Mouse (Mus musculus) limb, embryonic 15.5 days (tissue): ENCODE results near the gene Cltrn. TPM values are rescaled to one million over a fixed set of nuclear protein-coding genes. Genes with fewer than 3 reads are reported as not detected.

Experiments
- ATAC-seq: fragments of 200-750 bp; cut with Nextera tagmentation; 2 replicates; pipeline ENCODE4 v1.8.0; 2017; ENCODE audit warnings: low read depth, moderate TSS enrichment; ENCODE audit not compliant: insufficient number of reproducible peaks, low FRiP score, low TSS enrichment
- H3K27ac ChIP-seq: fragments of 300-500 bp; sonication (generic); 2 replicates; pipeline ENCODE4 v1.5.1; 2015; ENCODE audit warnings: moderate library complexity, mild to moderate bottlenecking, inconsistent platforms
- H3K27me3 ChIP-seq: fragments of 300-500 bp; sonication (generic); 2 replicates; pipeline ENCODE4 v1.6.1; 2015; ENCODE audit warnings: inconsistent platforms
- H3K36me3 ChIP-seq: fragments of 300-500 bp; sonication (generic); 2 replicates; pipeline ENCODE4 v1.6.1; 2015; ENCODE audit warnings: inconsistent platforms
- H3K4me1 ChIP-seq: fragments of 300-500 bp; sonication (generic); 2 replicates; pipeline ENCODE4 v1.6.1; 2015; ENCODE audit warnings: inconsistent platforms
- H3K4me2 ChIP-seq: fragments of 300-500 bp; sonication (generic); 2 replicates; pipeline ENCODE4 v1.6.1; 2015; ENCODE audit warnings: mild to moderate bottlenecking, inconsistent platforms
- H3K4me3 ChIP-seq: fragments of 300-500 bp; sonication (generic); 2 replicates; pipeline ENCODE4 v1.5.1; 2015; ENCODE audit warnings: mild to moderate bottlenecking, inconsistent platforms
- H3K9ac ChIP-seq: fragments of 300-500 bp; sonication (generic); 2 replicates; pipeline ENCODE4 v1.6.1; 2015; ENCODE audit warnings: inconsistent platforms
- H3K9me3 ChIP-seq: fragments of 300-500 bp; sonication (generic); 2 replicates; pipeline ENCODE4 v1.6.1; 2016; ENCODE audit warnings: inconsistent platforms
- WGBS: fragments of 180-500 bp; shearing (Covaris S2); methylation state at CpG from one replicate; pipeline ENCODE4 v1.1.7; 2015; 5-methylcytosine and 5-hydroxymethylcytosine counted together
- polyA plus RNA-seq: library from polyadenylated mRNA; unstranded; fragments of >200 nt; fragmentation: Nextera tagmentation; extraction: Ambion mirVana; gene quantifications from 2 replicates; pipeline ENCODE4 v1.2.1, GENCODE M21; 2015

Gene Cltrn
- polyA plus RNA-seq = 0.19 TPM in 1 of 2 replicates, not detected in the other

GRCm38 (mm10) chrX:164088582-164088981, at the start of gene Cltrn:
Gene Cltrn, plus strand, starts transcription at chrX:164088830.
- Histone ChIP-seq H3K4me2 (no peak within 1 kb of the TSS), H3K9ac (no peak within 1 kb of the TSS), H3K27me3 (no peaks in the 10 kb centered on the region; the same call in 1 of the 2 replicates), H3K27ac (no peak within 1 kb of the TSS), H3K36me3 (no peaks in the 10 kb centered on the region), H3K4me3 (no peak within 1 kb of the TSS), H3K4me1 (no peaks in the 10 kb centered on the region), H3K9me3 (no peaks in the 10 kb centered on the region)
- ATAC-seq = no peak
- WGBS = 81% methylated on average over 4 of the region's 4 CpGs

- H3K4me1 ChIP-seq = no peaks in the 10 kb centered on the region
- no peak overlapping the region for H3K4me3 ChIP-seq
- H3K9me3 ChIP-seq = no peaks in the 10 kb centered on the region
- H3K9ac ChIP-seq = no peak overlapping the region
- no peak overlapping the region for H3K4me2 ChIP-seq
- no peak for ATAC-seq
- peaks cover 3% of the 10 kb centered on the region; the same call in 1 of the 2 replicates for H3K27me3 ChIP-seq
- no peak overlapping the region for H3K27ac ChIP-seq
- no peaks in the 10 kb centered on the region for H3K36me3 ChIP-seq
- WGBS = 47% methylated on average over 2 of the region's 2 CpGs
These were observed 49.7 kb upstream of the Cltrn start for GRCm38 (mm10) chrX:164038882-164039281.

- no peak overlapping the region for H3K9ac ChIP-seq
- no peak for ATAC-seq
- peaks cover 3% of the 10 kb centered on the region; the same call in 1 of the 2 replicates for H3K27me3 ChIP-seq
- H3K27ac ChIP-seq = no peak overlapping the region
- no peak overlapping the region for H3K4me2 ChIP-seq
- H3K9me3 ChIP-seq = no peaks in the 10 kb centered on the region
- no peak overlapping the region for H3K4me3 ChIP-seq
- no peaks in the 10 kb centered on the region for H3K4me1 ChIP-seq
- WGBS = 60% methylated on average over 13 of the region's 13 CpGs
- H3K36me3 ChIP-seq = no peaks in the 10 kb centered on the region
These were observed 46.6 kb upstream of the Cltrn start for GRCm38 (mm10) chrX:164042069-164042468.

GRCm38 (mm10) chrX:164046736-164047135, 41.9 kb upstream of the Cltrn start:
- no peak for ATAC-seq
- Histone ChIP-seq H3K9ac (no peak overlapping the region), H3K27ac (no peak overlapping the region), H3K4me1 (no peaks in the 10 kb centered on the region), H3K27me3 (no peaks in the 10 kb centered on the region), H3K36me3 (no peaks in the 10 kb centered on the region), H3K4me3 (no peak overlapping the region), H3K9me3 (no peaks in the 10 kb centered on the region), H3K4me2 (no peak overlapping the region)
- WGBS = 68% methylated on average over 2 of the region's 2 CpGs

GRCm38 (mm10) chrX:164055726-164056125, 32.9 kb upstream of the Cltrn start:
- H3K4me2 ChIP-seq = no peak overlapping the region
- no peak overlapping the region for H3K4me3 ChIP-seq
- H3K27me3 ChIP-seq = peaks cover 3% of the 10 kb centered on the region; the same call in 1 of the 2 replicates
- 87% methylated on average over 4 of the region's 4 CpGs for whole genome bisulfite sequencing
- no peak overlapping the region for H3K27ac ChIP-seq
- H3K36me3 ChIP-seq = no peaks in the 10 kb centered on the region
- H3K4me1 ChIP-seq = no peaks in the 10 kb centered on the region
- no peaks in the 10 kb centered on the region for H3K9me3 ChIP-seq
- no peak for ATAC-seq
- no peak overlapping the region for H3K9ac ChIP-seq

GRCm38 (mm10) chrX:164058523-164058922, 30.1 kb upstream of the Cltrn start:
- no peaks in the 10 kb centered on the region for H3K36me3 ChIP-seq
- no peak for ATAC-seq
- H3K4me1 ChIP-seq = no peaks in the 10 kb centered on the region
- 82% methylated on average over 3 of the region's 3 CpGs for WGBS
- H3K27me3 ChIP-seq = peaks cover 3% of the 10 kb centered on the region; the same call in 1 of the 2 replicates
- H3K27ac ChIP-seq = no peak overlapping the region
- no peak overlapping the region for H3K4me3 ChIP-seq
- no peak overlapping the region for H3K9ac ChIP-seq
- H3K4me2 ChIP-seq = no peak overlapping the region
- H3K9me3 ChIP-seq = no peaks in the 10 kb centered on the region

GRCm38 (mm10) chrX:164059070-164059469, 29.6 kb upstream of the Cltrn start:
- H3K4me2 ChIP-seq = no peak overlapping the region
- no peaks in the 10 kb centered on the region for H3K9me3 ChIP-seq
- H3K27me3 ChIP-seq = peaks cover under 1% of the 10 kb centered on the region; the same call in 1 of the 2 replicates
- H3K4me3 ChIP-seq = no peak overlapping the region
- H3K4me1 ChIP-seq = no peaks in the 10 kb centered on the region
- no peak for ATAC-seq
- H3K9ac ChIP-seq = no peak overlapping the region
- WGBS = 71% methylated on average over 4 of the region's 4 CpGs
- no peak overlapping the region for H3K27ac ChIP-seq
- H3K36me3 ChIP-seq = no peaks in the 10 kb centered on the region

- Histone ChIP-seq H3K9ac (no peak overlapping the region), H3K4me1 (no peaks in the 10 kb centered on the region), H3K27ac (no peak overlapping the region), H3K4me2 (no peak overlapping the region), H3K36me3 (no peaks in the 10 kb centered on the region), H3K4me3 (no peak overlapping the region), H3K27me3 (no peaks in the 10 kb centered on the region), H3K9me3 (no peaks in the 10 kb centered on the region)
- WGBS = 23% methylated on average over 2 of the region's 2 CpGs
- ATAC-seq = no peak
These were observed 22.4 kb upstream of the Cltrn start for GRCm38 (mm10) chrX:164066185-164066584.

GRCm38 (mm10) chrX:164068968-164069367, 19.7 kb upstream of the Cltrn start:
- Histone ChIP-seq H3K36me3 (no peaks in the 10 kb centered on the region; the same call in 1 of the 2 replicates), H3K9ac (no peak overlapping the region), H3K9me3 (no peaks in the 10 kb centered on the region), H3K27ac (no peak overlapping the region), H3K4me3 (no peak overlapping the region), H3K4me2 (no peak overlapping the region), H3K27me3 (no peaks in the 10 kb centered on the region), H3K4me1 (no peaks in the 10 kb centered on the region)
- 79% methylated on average over 4 of the region's 4 CpGs for WGBS
- no peak for ATAC-seq

- WGBS = 22% methylated on average over 54 of the region's 54 CpGs
- Histone ChIP-seq H3K4me2 (peak within 1 kb of the TSS; percentile 70), H3K4me1 (no peaks in the 10 kb centered on the region; the same call in 1 of the 2 replicates), H3K27me3 (no peaks in the 10 kb centered on the region; the same call in 1 of the 2 replicates), H3K4me3 (peak within 1 kb of the TSS; percentile 58), H3K36me3 (no peaks in the 10 kb centered on the region; the same call in 1 of the 2 replicates), H3K9me3 (no peaks in the 10 kb centered on the region), H3K9ac (peak within 1 kb of the TSS; percentile 48), H3K27ac (peak within 1 kb of the TSS; percentile 91)
- peak; percentile 98 for ATAC-seq
These were observed 12.4 kb upstream of the Cltrn start, which contains the start of gene Siah1b for GRCm38 (mm10) chrX:164076040-164076775. Gene Siah1b, minus strand, starts transcription at chrX:164076493.

- no peak overlapping the region for H3K9ac ChIP-seq
- H3K27me3 ChIP-seq = no peaks in the 10 kb centered on the region; the same call in 1 of the 2 replicates
- no peaks in the 10 kb centered on the region for H3K4me1 ChIP-seq
- WGBS = 94% methylated on average over 9 of the region's 9 CpGs
- H3K4me2 ChIP-seq = no peak overlapping the region
- no peak for ATAC-seq
- H3K4me3 ChIP-seq = no peak overlapping the region
- H3K9me3 ChIP-seq = no peaks in the 10 kb centered on the region
- no peak overlapping the region for H3K27ac ChIP-seq
- H3K36me3 ChIP-seq = no peaks in the 10 kb centered on the region
These were observed 6.6 kb upstream of the Cltrn start for GRCm38 (mm10) chrX:164082030-164082429.

GRCm38 (mm10) chrX:164089916-164090315, 1.3 kb downstream of the Cltrn start:
- Histone ChIP-seq H3K36me3 (no peaks in the 10 kb centered on the region), H3K27me3 (no peaks in the 10 kb centered on the region; the same call in 1 of the 2 replicates), H3K27ac (no peak overlapping the region), H3K4me2 (no peak overlapping the region), H3K9ac (no peak overlapping the region), H3K4me3 (no peak overlapping the region), H3K4me1 (no peaks in the 10 kb centered on the region), H3K9me3 (no peaks in the 10 kb centered on the region)
- ATAC-seq = no peak
- 84% methylated on average over 11 of the region's 11 CpGs for WGBS
